Mouse (Mus musculus) lung, postnatal 0 days (tissue): Measurements from ENCODE around the gene Adra1d.

ENCODE experiments used
- CTCF ChIP-seq: IDR thresholded peaks from 2 replicates; pipeline ENCODE4 v1.5.1; 2016; ENCODE audit warnings: antibody characterized with exemption, mild to moderate bottlenecking
- EP300 ChIP-seq: IDR thresholded peaks from 2 replicates; pipeline ENCODE4 v1.6.1; 2016; ENCODE audit warnings: antibody characterized with exemption, mild to moderate bottlenecking, control low read depth

- TF ChIP-seq CTCF (no peak), EP300 (no peak)
Observed at GRCm38 (mm10) chr2:131506358-131506757, 55.7 kb downstream of the Adra1d start.
